Mouse (Mus musculus): ENCODE results near the gene Cep250. TPM values are rescaled to one million over a fixed set of nuclear protein-coding genes. Genes with fewer than 3 reads are reported as not detected.

Gene Cep250
- polyA plus RNA-seq, 1 experiment: 39.1 TPM

GRCm38 (mm10) chr2:155940681-155941080 is 15.6 kb upstream of the Cep250 start, which contains the start of gene Gm15557:
TSS of gene Gm15557 (plus strand) at chr2:155940728.
- TF ChIP-seq POLR2A (IDR thresholded peaks at IDR 0.05; ENCODE audit: borderline replicate concordance, control insufficient read depth, low read depth, low read length): no peak
- no peak for TF ChIP-seq CTCF (IDR thresholded peaks at IDR 0.05; ENCODE audit: control insufficient read depth, insufficient read depth, low read length)
- Histone ChIP-seq H3K4me3 (replicated peaks; ENCODE audit: control insufficient read depth, low read depth, low read length) (no peak within 1 kb of the TSS), H3K4me1 (ENCODE audit: control insufficient read depth, insufficient read depth, low read length) (no peaks in the 10 kb centered on the region), H3K27ac (ENCODE audit: control insufficient read depth, insufficient read depth, low read depth, low read length, poor library complexity) (no peak within 1 kb of the TSS)
- 91% methylated on average over 3 of the region's 3 CpGs for WGBS

GRCm38 (mm10) chr2:155941697-155942442 is 14.4 kb upstream of the Cep250 start:
- TF ChIP-seq POLR2A (IDR thresholded peaks at IDR 0.05; ENCODE audit: borderline replicate concordance, control insufficient read depth, low read depth, low read length) (no peak), CTCF (IDR thresholded peaks at IDR 0.05; ENCODE audit: control insufficient read depth, insufficient read depth, low read length) (no peak)
- Histone ChIP-seq H3K4me3 (replicated peaks; ENCODE audit: control insufficient read depth, low read depth, low read length) (no peak overlapping the region), H3K27ac (ENCODE audit: control insufficient read depth, insufficient read depth, low read depth, low read length, poor library complexity) (no peak overlapping the region), H3K4me1 (ENCODE audit: control insufficient read depth, insufficient read depth, low read length) (no peaks in the 10 kb centered on the region)
- WGBS: 89% methylated on average over 40 of the region's 40 CpGs

GRCm38 (mm10) chr2:155943463-155943862 is 12.8 kb upstream of the Cep250 start:
- H3K4me1 ChIP-seq (ENCODE audit: control insufficient read depth, insufficient read depth, low read length): no peaks in the 10 kb centered on the region; the same call in 1 of the 2 replicates
- H3K27ac ChIP-seq (ENCODE audit: control insufficient read depth, insufficient read depth, low read depth, low read length, poor library complexity): no peak overlapping the region
- TF ChIP-seq CTCF (IDR thresholded peaks at IDR 0.05; ENCODE audit: control insufficient read depth, insufficient read depth, low read length) (no peak), POLR2A (IDR thresholded peaks at IDR 0.05; ENCODE audit: borderline replicate concordance, control insufficient read depth, low read depth, low read length) (no peak)
- WGBS: 40% methylated on average over 8 of the region's 8 CpGs
- no peak overlapping the region for H3K4me3 ChIP-seq (replicated peaks; ENCODE audit: control insufficient read depth, low read depth, low read length)

DNA sequence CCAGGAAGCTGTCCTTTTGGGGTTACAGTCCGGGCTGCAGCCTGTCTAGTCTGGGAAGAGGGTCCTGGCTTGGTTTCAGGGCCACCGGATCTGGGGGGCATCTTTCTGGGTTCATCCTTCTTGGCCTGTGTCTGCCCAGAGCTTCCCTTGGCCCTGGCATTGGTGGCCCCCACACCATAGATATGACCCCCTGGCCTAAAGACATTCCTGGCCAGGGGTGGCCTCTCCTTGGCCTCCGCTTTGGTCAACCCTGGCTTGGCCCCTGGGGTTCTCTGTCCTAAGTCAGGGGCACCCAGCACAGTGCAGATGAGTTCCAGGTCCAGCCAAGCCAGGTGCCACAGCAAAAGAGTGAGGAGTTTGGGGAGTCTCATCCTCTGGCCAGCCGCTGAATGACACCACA is 11.6 kb upstream of the Cep250 start:
- no peak overlapping the region for H3K27ac ChIP-seq (ENCODE audit: control insufficient read depth, insufficient read depth, low read depth, low read length, poor library complexity)
- no peak overlapping the region for H3K4me3 ChIP-seq (replicated peaks; ENCODE audit: control insufficient read depth, low read depth, low read length)
- TF ChIP-seq POLR2A (IDR thresholded peaks at IDR 0.05; ENCODE audit: borderline replicate concordance, control insufficient read depth, low read depth, low read length) (no peak), CTCF (IDR thresholded peaks at IDR 0.05; ENCODE audit: control insufficient read depth, insufficient read depth, low read length) (no peak)
- H3K4me1 ChIP-seq (ENCODE audit: control insufficient read depth, insufficient read depth, low read length): no peaks in the 10 kb centered on the region; the same call in 1 of the 2 replicates
- WGBS: 84% methylated on average over 4 of the region's 4 CpGs

- WGBS: 85% methylated on average over 13 of the region's 13 CpGs
- Histone ChIP-seq H3K4me1 (ENCODE audit: control insufficient read depth, insufficient read depth, low read length) (no peaks in the 10 kb centered on the region; the same call in 1 of the 2 replicates), H3K4me3 (replicated peaks; ENCODE audit: control insufficient read depth, low read depth, low read length) (no peak within 1 kb of the TSS), H3K27ac (ENCODE audit: control insufficient read depth, insufficient read depth, low read depth, low read length, poor library complexity) (no peak within 1 kb of the TSS)
- TF ChIP-seq POLR2A (IDR thresholded peaks at IDR 0.05; ENCODE audit: borderline replicate concordance, control insufficient read depth, low read depth, low read length) (no peak), CTCF (IDR thresholded peaks at IDR 0.05; ENCODE audit: control insufficient read depth, insufficient read depth, low read length) (no peak)
Observed at GRCm38 (mm10) chr2:155945124-155945523, 11.1 kb upstream of the Cep250 start, which contains the start of gene Gdf5. TSS of gene Gdf5 (minus strand) at chr2:155945367.

DNA sequence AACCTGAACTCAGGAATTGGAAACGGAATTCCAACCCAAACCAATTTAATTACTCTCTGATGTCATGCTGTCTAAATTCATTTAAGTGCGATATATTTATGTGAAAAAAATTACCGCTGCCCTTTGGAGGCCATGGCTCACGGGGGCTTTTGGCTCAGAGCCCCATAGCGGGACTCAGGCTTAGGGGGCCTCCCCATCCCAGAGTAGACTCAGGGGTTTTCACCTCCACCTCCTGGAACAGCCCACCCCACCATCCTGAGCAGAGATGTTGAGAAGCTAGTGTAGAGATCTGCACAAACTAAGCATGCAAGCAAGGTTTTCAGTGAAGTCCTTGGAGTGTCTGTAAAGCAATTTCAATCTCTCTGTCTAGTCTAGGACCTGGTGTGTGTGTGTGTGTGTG is 10.7 kb upstream of the Cep250 start:
- WGBS: 88% methylated on average over 5 of the region's 5 CpGs
- H3K4me1 ChIP-seq (ENCODE audit: control insufficient read depth, insufficient read depth, low read length): no peaks in the 10 kb centered on the region; the same call in 1 of the 2 replicates
- TF ChIP-seq CTCF (IDR thresholded peaks at IDR 0.05; ENCODE audit: control insufficient read depth, insufficient read depth, low read length): no peak
- no peak for TF ChIP-seq POLR2A (IDR thresholded peaks at IDR 0.05; ENCODE audit: borderline replicate concordance, control insufficient read depth, low read depth, low read length)
- H3K4me3 ChIP-seq (replicated peaks; ENCODE audit: control insufficient read depth, low read depth, low read length): no peak overlapping the region
- no peak overlapping the region for H3K27ac ChIP-seq (ENCODE audit: control insufficient read depth, insufficient read depth, low read depth, low read length, poor library complexity)

GRCm38 (mm10) chr2:155946069-155946468 is 10.2 kb upstream of the Cep250 start:
- H3K4me1 ChIP-seq (ENCODE audit: control insufficient read depth, insufficient read depth, low read length): no peaks in the 10 kb centered on the region; the same call in 1 of the 2 replicates
- TF ChIP-seq POLR2A (IDR thresholded peaks at IDR 0.05; ENCODE audit: borderline replicate concordance, control insufficient read depth, low read depth, low read length) (no peak), CTCF (IDR thresholded peaks at IDR 0.05; ENCODE audit: control insufficient read depth, insufficient read depth, low read length) (peak; percentile 76)
- 5% methylated on average over 7 of the region's 7 CpGs for WGBS
- no peak overlapping the region for H3K27ac ChIP-seq (ENCODE audit: control insufficient read depth, insufficient read depth, low read depth, low read length, poor library complexity)
- H3K4me3 ChIP-seq (replicated peaks; ENCODE audit: control insufficient read depth, low read depth, low read length): no peak overlapping the region

DNA sequence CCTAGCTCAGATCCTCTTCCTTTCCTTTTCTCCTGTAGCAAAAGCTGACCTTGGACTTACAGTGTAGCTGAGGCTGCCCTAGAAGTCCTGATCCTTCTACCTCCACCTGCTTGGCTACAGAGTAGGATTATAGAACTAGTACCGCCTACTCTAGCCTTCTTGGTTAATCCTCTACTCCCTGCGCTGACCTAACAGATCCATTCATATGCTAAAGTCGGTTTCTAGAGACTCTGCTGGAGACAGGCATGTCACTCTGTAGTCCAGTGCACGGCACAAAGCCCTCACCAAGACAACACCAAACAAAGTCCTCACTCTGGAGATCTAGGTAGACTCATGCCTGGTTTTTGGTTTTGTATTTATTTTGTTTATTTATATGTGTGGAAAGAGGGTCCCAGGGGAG is 9.8 kb upstream of the Cep250 start:
- Histone ChIP-seq H3K4me1 (ENCODE audit: control insufficient read depth, insufficient read depth, low read length) (no peaks in the 10 kb centered on the region; the same call in 1 of the 2 replicates), H3K4me3 (replicated peaks; ENCODE audit: control insufficient read depth, low read depth, low read length) (no peak overlapping the region), H3K27ac (ENCODE audit: control insufficient read depth, insufficient read depth, low read depth, low read length, poor library complexity) (no peak overlapping the region)
- 69% methylated on average over 4 of the region's 4 CpGs for WGBS
- no peak for TF ChIP-seq POLR2A (IDR thresholded peaks at IDR 0.05; ENCODE audit: borderline replicate concordance, control insufficient read depth, low read depth, low read length)
- TF ChIP-seq CTCF (IDR thresholded peaks at IDR 0.05; ENCODE audit: control insufficient read depth, insufficient read depth, low read length): no peak
